Mouse (Mus musculus): ENCODE measurements around the gene Eif4g3.
A peak's percentile ranks its signal among the peaks of the same experiment; 100 is the strongest.

Gene Eif4g3

GRCm38 (mm10) chr4:138107441-138108409 is 114.9 kb downstream of the Eif4g3 start:
- DNase-seq, result peak; percentile 84

- no peak for DNase-seq
These were observed 115.7 kb downstream of the Eif4g3 start for GRCm38 (mm10) chr4:138108541-138108940.

GRCm38 (mm10) chr4:138109332-138109731 is 116.5 kb downstream of the Eif4g3 start:
- DNase-seq, result no peak

GRCm38 (mm10) chr4:138111858-138112257 is 119.0 kb downstream of the Eif4g3 start:
- DNase-seq, result no peak

GRCm38 (mm10) chr4:138119740-138120139 is 126.9 kb downstream of the Eif4g3 start:
- no peak for DNase-seq

- no peak for DNase-seq
These were observed 131.2 kb downstream of the Eif4g3 start for GRCm38 (mm10) chr4:138124046-138124445.

GRCm38 (mm10) chr4:138127371-138127770 is 134.5 kb downstream of the Eif4g3 start:
- no peak for DNase-seq

- no peak for DNase-seq
These were observed 135.0 kb downstream of the Eif4g3 start for GRCm38 (mm10) chr4:138127781-138128180.

- no peak for DNase-seq
These were observed 137.3 kb downstream of the Eif4g3 start for GRCm38 (mm10) chr4:138130149-138130548.

- peak; percentile 75 for DNase-seq
These were observed 138.4 kb downstream of the Eif4g3 start for GRCm38 (mm10) chr4:138131226-138131625.

GRCm38 (mm10) chr4:138131716-138132115 is 138.9 kb downstream of the Eif4g3 start:
- no peak for DNase-seq

- DNase-seq, result no peak
These were observed 140.5 kb downstream of the Eif4g3 start for GRCm38 (mm10) chr4:138133360-138133759.

- no peak for DNase-seq
These were observed 144.5 kb downstream of the Eif4g3 start for GRCm38 (mm10) chr4:138137336-138137735.

GRCm38 (mm10) chr4:138137804-138138203 is 145.0 kb downstream of the Eif4g3 start:
- no peak for DNase-seq

- DNase-seq, result no peak
These were observed 145.4 kb downstream of the Eif4g3 start for GRCm38 (mm10) chr4:138138219-138138618.

GRCm38 (mm10) chr4:138141358-138141757 is 148.5 kb downstream of the Eif4g3 start:
- no peak for DNase-seq

- no peak for DNase-seq
These were observed 154.4 kb downstream of the Eif4g3 start for GRCm38 (mm10) chr4:138147176-138147575.

GRCm38 (mm10) chr4:138149977-138150376 is 157.2 kb downstream of the Eif4g3 start:
- no peak for DNase-seq

- DNase-seq, result no peak
These were observed 158.4 kb downstream of the Eif4g3 start for GRCm38 (mm10) chr4:138151226-138151625.

GRCm38 (mm10) chr4:138153980-138154379 is 161.2 kb downstream of the Eif4g3 start:
- DNase-seq, result no peak

- no peak for DNase-seq
These were observed 168.1 kb downstream of the Eif4g3 start for GRCm38 (mm10) chr4:138160918-138161317.

- DNase-seq, result no peak
These were observed 168.7 kb downstream of the Eif4g3 start for GRCm38 (mm10) chr4:138161550-138161949.

GRCm38 (mm10) chr4:138163836-138164235 is 171.0 kb downstream of the Eif4g3 start:
- DNase-seq, result no peak

GRCm38 (mm10) chr4:138164860-138165259 is 172.0 kb downstream of the Eif4g3 start:
- DNase-seq, result no peak

- peak; percentile 18 for DNase-seq
These were observed 173.7 kb downstream of the Eif4g3 start for GRCm38 (mm10) chr4:138166519-138166918.

All from layer of hippocampus, adult 9-11 months (tissue).